Mouse (Mus musculus) adrenal gland, postnatal 36 days (tissue): ENCODE measurements around the gene Tex9. TPM values are rescaled to one million over a fixed set of nuclear protein-coding genes. Genes with fewer than 3 reads are reported as not detected.
"Not testable (repeated sequence)": the region's sequence is repeated elsewhere in the genome, so short reads cannot be mapped to it uniquely, and the experiment has no call there.

Experiments
- DNase-seq, 2 experiments: peaks; one replicate each; pipeline ENCODE4 v3.0.0; 2021; ENCODE audit warnings: mixed read lengths in 1 of 2
- total RNA-seq, 2 experiments: library from RNA; stranded (reverse); gene quantifications; 2 replicates each; pipeline ENCODE4 v1.2.3; 2021

The Tex9 gene
- total RNA-seq, 2 experiments from 2014 or later = 4.0 to 4.7 TPM

GRCm38 (mm10) chr9:72479276-72479675, 12.7 kb downstream of the Tex9 start:
- DNase-seq = no peak

DNA sequence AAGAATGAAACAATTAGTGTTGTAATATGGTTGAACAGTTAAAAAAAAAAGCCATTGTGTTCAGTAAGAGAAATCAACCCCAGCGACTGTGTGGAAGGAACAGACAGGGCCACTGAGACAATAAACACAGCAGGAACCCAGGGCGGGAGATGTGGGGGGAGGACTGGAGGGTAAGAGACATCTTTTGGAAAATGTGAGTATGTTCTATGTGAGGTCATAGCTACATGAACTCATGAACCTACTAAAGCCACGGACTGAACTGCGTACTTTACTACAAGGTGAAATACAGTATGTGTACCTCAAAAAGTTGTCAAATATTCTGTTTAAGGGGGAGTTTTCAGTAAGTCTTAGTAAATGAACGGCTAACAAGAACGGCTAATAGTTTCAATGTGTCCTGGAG, 14.7 kb downstream of the Tex9 start:
- no peak for DNase-seq

- no peak for DNase-seq
Observed at GRCm38 (mm10) chr9:72475511-72475910, 16.5 kb downstream of the Tex9 start.

- DNase-seq = no peak
Observed at GRCm38 (mm10) chr9:72469851-72470250, 22.2 kb downstream of the Tex9 start.

DNA sequence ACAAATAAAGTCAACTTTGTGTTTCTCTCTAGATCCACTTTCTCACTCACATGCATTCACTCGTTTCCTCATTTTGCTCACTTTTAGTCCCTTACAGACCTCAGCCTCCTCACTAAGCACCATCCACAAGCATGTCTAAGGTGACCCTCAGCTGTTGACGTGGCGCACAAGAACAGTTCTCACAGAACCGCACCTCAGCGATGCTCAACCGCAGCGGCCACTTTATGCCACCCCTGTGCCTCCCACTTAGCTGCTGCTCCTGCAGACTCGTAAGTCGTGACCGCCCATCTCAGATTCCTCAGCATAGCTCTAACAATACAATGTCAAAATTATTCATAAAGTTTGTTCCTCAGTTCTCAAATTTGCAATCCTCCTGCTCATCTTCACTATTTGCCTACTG, 23.4 kb downstream of the Tex9 start:
- DNase-seq = no peak

GRCm38 (mm10) chr9:72467551-72468407, 24.2 kb downstream of the Tex9 start:
- peak; percentile 31 to 49 for DNase-seq

- DNase-seq = no peak
Observed at GRCm38 (mm10) chr9:72465754-72466181, 26.2 kb downstream of the Tex9 start.

DNA sequence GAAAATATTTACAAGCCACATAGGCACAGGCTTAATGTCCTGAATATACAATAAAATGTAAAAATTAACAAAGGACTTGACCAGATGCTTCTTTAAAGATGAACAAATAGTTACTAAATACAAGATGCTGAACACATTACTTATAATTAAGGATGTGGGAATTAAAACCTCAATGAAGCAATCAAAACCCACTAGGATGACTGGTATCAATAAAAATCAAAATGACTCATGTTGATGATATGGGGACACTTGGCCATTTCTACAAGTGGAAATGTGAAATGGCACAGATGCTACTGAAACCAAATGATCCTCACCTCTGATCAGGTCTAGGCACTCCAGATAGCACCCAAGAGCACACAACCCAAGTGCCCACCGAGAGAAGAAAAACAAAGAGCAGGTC, 27.2 kb downstream of the Tex9 start:
- no peak for DNase-seq

GRCm38 (mm10) chr9:72462427-72462826, 29.6 kb downstream of the Tex9 start:
- no peak for DNase-seq

DNA sequence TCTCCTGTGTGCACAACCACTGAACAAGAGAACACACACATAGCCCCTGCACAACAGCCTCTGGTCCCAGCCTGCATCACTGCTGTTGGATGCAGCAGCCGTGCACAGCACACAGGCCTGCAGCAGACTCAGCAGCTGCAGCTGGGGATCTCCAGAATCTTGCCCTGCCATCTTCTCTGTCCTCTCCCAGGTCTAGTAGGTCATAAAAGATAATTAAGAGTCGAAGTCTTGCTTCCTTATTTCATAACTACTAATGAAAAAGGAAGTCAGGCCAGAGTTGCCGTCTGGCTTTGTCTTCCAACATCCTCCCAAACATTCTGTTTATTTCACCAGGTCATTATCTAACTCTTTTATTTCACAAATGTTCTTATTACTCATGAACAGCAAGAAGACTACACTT, 31.2 kb downstream of the Tex9 start:
- no peak for DNase-seq

GRCm38 (mm10) chr9:72459703-72460102, 32.3 kb downstream of the Tex9 start:
- DNase-seq = no peak

DNA sequence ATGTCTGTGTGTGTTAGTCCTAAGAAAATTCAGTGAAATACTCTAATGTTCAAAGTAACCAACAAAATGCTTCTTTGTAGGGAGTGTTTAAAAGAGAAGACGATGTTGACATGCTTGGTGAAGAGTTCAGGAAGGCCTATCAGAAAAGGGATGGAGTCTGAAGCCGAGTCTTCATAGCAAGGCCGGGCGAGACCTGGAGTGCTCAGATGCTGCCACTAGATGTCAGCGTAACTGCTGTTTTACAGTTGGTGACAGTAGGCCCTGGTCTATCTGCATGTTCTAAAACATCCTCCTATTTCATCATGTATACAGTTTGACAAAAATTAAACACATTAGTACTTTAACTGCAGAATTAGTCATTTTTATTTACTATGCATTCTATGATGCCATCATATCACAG, 33.8 kb downstream of the Tex9 start:
- peak; percentile 75 to 82 for DNase-seq

DNA sequence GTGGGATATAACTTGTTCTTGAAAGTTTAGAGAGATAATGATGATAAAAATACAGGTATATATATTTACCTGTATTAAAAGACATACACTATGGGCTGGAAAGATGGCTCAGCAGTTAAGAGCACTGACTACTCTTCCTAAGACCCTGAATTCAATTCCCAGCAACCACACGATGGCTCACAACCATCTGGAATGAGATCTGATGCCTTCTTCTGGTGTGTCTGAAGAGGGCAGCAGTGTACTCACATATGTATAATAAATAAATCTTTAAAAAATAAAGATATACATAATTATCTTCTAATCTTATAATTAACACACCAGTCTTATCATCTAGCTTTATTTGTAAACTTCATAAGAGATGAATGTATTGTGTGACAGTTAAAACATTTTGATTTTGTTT, 35.6 kb downstream of the Tex9 start:
- DNase-seq = no peak

GRCm38 (mm10) chr9:72454281-72454680, 37.7 kb downstream of the Tex9 start:
- not testable (repeated sequence) for DNase-seq

- no peak for DNase-seq
Observed at GRCm38 (mm10) chr9:72451111-72451510, 40.9 kb downstream of the Tex9 start.

DNA sequence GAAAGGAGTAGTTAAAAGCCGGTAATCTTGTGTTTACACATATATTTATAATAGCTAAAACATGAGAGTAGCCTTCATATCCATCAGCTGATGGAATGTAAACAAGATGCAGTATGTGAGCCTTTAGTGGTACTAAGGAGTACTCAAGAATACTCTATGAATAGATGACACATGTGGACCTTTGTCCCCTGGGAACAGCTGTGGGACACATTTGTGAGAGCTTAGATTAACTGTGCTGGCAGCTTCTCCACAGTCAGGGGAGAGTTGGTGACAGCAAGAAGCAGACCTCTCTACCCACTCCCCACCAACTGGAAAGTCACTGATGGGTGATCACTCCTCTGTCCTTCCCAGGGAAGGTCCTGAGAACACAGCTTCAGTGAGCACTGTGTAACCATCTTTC, 41.6 kb downstream of the Tex9 start:
- no peak for DNase-seq

GRCm38 (mm10) chr9:72449841-72450240, 42.2 kb downstream of the Tex9 start:
- DNase-seq = no peak

GRCm38 (mm10) chr9:72449367-72449766, 42.6 kb downstream of the Tex9 start:
- peak; percentile 33 to 35 for DNase-seq

- peak; percentile 64 to 72 for DNase-seq
Observed at GRCm38 (mm10) chr9:72448026-72448425, 44.0 kb downstream of the Tex9 start.

DNA sequence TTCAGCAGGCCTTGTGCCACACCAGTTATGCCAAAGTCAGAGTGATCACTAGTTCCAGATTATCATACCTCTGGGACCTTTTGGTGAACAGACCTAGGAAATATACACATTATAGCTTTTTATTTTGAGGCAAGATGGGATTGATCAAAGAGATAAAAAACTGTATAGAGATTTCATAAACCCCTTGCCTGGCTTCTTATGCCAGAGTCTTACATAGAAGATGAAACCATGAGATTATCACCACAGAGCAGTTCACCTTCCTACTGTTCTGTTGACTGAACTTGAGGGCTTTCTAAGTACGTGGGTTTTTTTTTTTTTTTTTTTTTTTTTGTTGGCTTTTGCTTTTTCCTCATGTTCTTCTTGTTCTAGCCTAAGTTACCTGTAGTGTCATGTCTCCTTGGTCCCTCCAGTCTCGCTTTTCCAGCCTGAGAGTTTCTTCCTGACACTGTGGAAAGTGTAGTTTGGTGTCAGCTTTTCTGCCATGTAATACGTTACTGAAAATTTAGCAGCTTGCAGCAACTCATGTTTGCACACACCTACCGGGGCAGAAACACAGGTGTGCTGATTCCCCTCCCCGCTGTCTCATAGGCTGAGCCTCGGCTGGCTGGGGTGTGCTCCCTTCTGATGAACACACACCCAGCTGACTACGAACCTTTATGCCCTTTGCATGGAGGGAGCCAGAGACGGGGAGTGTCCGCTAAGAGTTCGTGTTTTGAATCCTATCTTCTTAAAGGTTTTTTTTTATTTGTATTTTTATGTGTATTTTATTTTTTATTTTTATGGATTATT, 49.9 kb downstream of the Tex9 start:
- DNase-seq = no peak

DNA sequence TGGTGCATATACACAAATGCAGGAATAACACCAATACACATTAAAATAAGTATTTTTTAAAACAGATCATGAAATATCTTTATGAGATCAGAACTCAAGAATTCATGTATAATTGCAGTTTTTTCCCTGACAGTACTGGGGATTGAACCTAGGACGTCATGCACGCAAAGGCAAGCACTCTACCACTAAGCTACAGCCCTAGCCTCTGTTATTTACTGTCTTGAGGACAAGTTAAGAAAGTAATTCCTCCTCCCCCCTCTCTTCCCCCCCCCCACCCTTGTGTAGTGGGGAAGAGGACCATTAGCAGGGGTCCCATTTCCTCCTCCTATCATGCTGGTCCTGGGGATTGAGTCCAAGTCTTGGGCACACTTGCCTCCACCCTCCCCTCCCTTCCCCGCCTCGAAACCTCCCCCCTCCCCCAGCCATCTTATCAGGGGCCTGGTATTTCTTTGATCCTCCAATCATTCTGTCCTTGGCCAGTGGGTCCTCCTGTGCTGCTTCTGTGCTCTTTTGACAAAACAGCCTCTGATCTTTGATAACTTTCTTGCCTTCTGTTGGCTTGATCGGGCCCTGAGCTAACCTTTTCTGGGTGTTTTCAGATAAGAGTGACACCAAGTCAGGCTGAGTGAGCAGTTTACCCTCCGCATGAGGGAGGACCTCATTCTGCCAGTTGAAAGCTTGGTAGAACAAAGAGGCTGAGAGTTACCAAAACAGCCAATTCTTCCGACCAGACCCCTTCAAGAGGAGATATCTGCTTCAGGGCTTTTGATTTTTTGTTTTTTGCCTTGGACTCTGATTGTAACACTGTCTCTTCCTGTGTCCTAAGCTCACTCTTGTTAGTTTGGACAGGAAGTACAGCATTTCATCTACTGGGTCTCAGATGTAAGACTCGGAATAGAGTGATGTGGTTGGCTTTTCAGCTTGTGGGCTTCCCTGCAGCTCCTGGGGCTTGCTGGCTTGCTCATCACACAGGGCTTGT, 50.8 kb downstream of the Tex9 start:
- peak in 1 of 2 experiments; percentile 20 for DNase-seq

- no peak for DNase-seq
Observed at GRCm38 (mm10) chr9:72440358-72440757, 51.7 kb downstream of the Tex9 start.
